Mouse (Mus musculus): ENCODE measurements around the gene Gria4. TPM values are rescaled to one million over a fixed set of nuclear protein-coding genes. Genes with fewer than 3 reads are reported as not detected.

Gene Gria4
- polyA plus RNA-seq, 1 experiment = 58.6 TPM

DNA sequence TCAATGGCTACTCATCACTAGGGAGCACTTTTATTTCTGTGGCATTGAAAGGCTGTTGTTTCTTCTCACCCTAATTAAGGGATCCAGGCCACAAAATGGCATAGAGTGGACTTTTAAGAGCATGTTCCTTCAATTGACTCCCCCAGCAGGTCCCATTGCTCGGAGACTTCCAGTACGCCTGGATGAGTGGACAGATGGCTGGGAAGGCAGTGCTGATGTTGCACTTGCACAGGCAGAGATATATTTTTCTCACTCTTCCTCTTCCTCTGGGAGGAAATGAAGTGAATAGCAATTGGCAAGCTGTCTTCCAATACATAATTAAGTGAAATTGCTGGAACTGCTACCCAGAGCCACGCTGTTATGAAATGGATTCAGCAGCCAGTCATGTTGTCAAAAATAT lies 190.7 kb downstream of the Gria4 start:
- Histone ChIP-seq H3K4me3 (ENCODE audit: insufficient read depth, low read length) (no peak overlapping the region), H3K27ac (ENCODE audit: insufficient read depth, low read length) (no peak overlapping the region)
- TF ChIP-seq POLR2A (IDR thresholded peaks at IDR 0.05; ENCODE audit: extremely low read depth, insufficient read depth, low read length) (no peak), CTCF (IDR thresholded peaks at IDR 0.05; ENCODE audit: extremely low read depth, insufficient read depth, low read length) (no peak)

DNA sequence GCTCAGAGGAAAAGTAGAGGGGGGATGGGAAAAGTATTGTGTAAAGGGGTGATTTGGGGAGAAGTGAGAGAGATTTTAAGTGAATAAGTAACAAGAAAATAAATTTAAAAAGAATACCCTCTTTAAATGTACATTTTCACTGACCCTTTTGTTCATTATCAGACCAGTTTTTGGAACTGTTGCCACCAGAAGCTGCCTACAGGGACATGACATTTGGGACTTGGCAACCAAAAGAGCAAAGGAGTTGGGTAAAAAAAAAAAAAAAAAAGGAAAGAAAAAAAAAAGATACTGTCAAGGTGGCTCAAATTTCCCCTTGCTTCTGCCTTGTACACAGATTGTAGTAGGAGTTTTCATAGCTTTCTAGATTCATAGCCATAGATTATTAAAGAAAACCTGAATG lies 191.8 kb downstream of the Gria4 start:
- no peak overlapping the region for H3K4me3 ChIP-seq (ENCODE audit: insufficient read depth, low read length)
- no peaks in the 10 kb centered on the region for H3K4me1 ChIP-seq (ENCODE audit: control insufficient read depth, insufficient read depth, low read length)
- no peak for TF ChIP-seq CTCF (IDR thresholded peaks at IDR 0.05; ENCODE audit: extremely low read depth, insufficient read depth, low read length)
- TF ChIP-seq POLR2A (IDR thresholded peaks at IDR 0.05; ENCODE audit: extremely low read depth, insufficient read depth, low read length) = no peak
- H3K27ac ChIP-seq (ENCODE audit: insufficient read depth, low read length) = no peak overlapping the region

More for the DNA sequence above, 190.7 kb downstream of the Gria4 start:
- no peaks in the 10 kb centered on the region for H3K4me1 ChIP-seq (ENCODE audit: control insufficient read depth, insufficient read depth, low read length)

DNA sequence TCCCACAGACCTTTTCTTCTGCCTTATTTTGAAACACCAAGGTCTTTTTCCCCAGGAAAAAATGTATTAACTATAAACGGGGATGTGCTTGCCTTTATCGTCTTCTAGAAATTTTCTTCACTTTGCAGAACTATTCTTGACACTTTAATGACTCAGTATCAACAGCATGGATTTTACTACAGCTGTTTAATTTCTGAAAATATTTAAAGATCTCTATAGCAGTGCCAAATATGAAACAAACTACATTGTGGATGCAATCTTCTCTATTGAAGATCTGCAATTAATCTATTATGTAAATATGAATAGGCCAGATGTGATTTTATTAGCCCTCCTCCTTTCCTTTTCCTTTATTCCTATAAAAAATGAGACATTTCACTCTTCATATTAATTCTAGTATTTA lies 194.2 kb downstream of the Gria4 start:
- TF ChIP-seq POLR2A (IDR thresholded peaks at IDR 0.05; ENCODE audit: extremely low read depth, insufficient read depth, low read length) (no peak), CTCF (IDR thresholded peaks at IDR 0.05; ENCODE audit: extremely low read depth, insufficient read depth, low read length) (no peak)
- Histone ChIP-seq H3K27ac (ENCODE audit: insufficient read depth, low read length) (no peak overlapping the region), H3K4me1 (ENCODE audit: control insufficient read depth, insufficient read depth, low read length) (no peaks in the 10 kb centered on the region), H3K4me3 (ENCODE audit: insufficient read depth, low read length) (no peak overlapping the region)

DNA sequence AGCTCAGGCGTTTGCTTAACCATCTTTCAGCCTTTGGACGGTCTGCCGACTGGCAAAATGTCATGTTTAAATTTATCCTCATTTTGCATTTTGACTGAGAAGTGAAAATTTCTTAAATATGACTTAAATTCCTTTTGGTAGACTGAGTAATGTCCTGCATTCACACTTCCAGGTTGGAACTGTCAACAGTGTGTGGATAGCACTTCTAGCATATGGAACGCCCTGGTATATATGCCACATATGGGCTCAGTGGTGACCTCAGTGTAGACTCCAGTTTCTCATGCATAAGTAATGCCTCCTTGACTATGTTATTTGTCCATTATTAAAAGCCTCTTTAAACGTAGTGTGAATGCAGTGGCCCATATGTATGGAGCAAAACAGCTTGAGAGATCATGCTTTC lies 222.4 kb downstream of the Gria4 start:
- H3K27ac ChIP-seq (ENCODE audit: insufficient read depth, low read length) = no peak overlapping the region
- no peaks in the 10 kb centered on the region for H3K4me1 ChIP-seq (ENCODE audit: control insufficient read depth, insufficient read depth, low read length)
- no peak overlapping the region for H3K4me3 ChIP-seq (ENCODE audit: insufficient read depth, low read length)
- no peak for TF ChIP-seq CTCF (IDR thresholded peaks at IDR 0.05; ENCODE audit: extremely low read depth, insufficient read depth, low read length)
- no peak for TF ChIP-seq POLR2A (IDR thresholded peaks at IDR 0.05; ENCODE audit: extremely low read depth, insufficient read depth, low read length)

DNA sequence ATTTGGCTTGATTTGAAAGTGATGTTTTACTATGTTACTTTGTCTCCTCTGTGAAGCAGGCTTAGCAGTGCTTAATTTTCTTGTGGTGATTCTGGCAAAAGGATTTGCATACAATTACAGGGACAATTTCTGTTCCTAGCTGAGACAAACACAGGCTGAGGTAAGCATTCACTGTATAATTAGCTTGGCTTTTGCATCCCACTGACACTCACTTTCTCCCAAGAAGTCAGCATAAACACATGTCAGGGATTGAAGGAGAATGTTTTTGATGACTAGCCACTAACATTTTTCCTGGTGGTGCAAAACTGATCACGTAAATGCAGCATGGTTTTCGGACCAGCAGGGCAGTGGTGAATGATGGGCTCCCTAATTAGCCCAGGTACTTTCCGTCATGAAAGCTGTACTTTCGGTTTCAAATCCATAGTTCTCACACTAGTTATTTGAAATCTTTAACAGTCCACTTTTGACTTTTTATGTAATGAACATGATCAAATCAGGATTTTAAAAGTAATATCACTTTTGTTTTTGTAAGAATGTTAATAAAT lies 240.5 kb downstream of the Gria4 start:
- TF ChIP-seq CTCF (IDR thresholded peaks at IDR 0.05; ENCODE audit: extremely low read depth, insufficient read depth, low read length) (no peak), POLR2A (IDR thresholded peaks at IDR 0.05; ENCODE audit: extremely low read depth, insufficient read depth, low read length) (no peak)
- H3K27ac ChIP-seq (ENCODE audit: insufficient read depth, low read length) = no peak overlapping the region
- H3K4me3 ChIP-seq (ENCODE audit: insufficient read depth, low read length) = no peak overlapping the region
- no peaks in the 10 kb centered on the region for H3K4me1 ChIP-seq (ENCODE audit: control insufficient read depth, insufficient read depth, low read length)

DNA sequence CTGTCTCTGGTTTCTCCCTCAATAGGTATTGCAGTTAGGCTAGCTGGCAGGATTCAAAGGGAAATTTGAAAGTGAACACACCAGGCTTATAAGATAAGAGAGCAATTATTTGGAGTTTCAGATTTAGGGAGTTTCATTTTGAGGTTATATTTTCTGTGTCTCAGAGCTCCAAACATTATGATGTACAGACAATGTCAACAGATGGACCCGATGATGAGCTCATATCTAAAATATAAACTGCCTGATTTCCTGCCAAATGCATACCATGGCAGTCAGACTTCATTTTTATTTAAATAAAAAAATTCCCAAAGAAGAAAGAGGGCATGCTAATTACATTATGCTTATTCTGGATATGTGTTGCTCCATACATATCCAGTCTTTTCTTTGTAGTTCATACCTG lies 256.8 kb downstream of the Gria4 start:
- Histone ChIP-seq H3K4me3 (ENCODE audit: insufficient read depth, low read length) (no peak overlapping the region), H3K27ac (ENCODE audit: insufficient read depth, low read length) (no peak overlapping the region), H3K4me1 (ENCODE audit: control insufficient read depth, insufficient read depth, low read length) (no peaks in the 10 kb centered on the region)
- no peak for TF ChIP-seq CTCF (IDR thresholded peaks at IDR 0.05; ENCODE audit: extremely low read depth, insufficient read depth, low read length)

DNA sequence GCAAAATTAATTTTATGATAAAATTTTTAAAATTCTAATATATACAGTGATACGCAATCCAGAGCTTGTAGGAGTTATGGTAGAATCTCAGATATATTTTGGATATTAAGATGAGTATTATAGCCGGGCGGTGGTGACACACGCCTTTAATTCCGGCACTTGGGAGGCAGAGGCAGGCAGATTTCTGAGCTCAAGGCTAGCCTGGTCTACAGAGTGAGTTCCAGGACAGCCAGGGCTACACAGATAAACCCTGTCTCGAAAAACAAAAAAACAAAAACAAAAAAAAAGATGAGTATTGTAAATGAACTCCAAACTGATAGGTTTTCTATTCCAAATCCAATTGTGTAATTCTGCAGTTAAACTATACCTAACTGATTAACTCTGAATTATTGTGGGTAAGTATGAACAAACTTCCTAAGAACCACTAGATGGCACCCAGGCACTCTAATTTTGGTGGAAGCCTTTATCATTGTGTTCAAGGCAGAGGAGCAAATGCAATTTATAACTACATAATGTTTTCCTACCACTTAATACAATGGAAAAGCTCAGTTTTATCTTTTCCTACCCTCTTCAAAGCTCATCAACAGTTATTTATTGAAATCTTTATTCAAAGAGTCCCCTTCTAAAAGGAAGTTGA lies 259.4 kb downstream of the Gria4 start:
- no peaks in the 10 kb centered on the region for H3K4me1 ChIP-seq (ENCODE audit: control insufficient read depth, insufficient read depth, low read length)
- no peak overlapping the region for H3K27ac ChIP-seq (ENCODE audit: insufficient read depth, low read length)
- no peak for TF ChIP-seq POLR2A (IDR thresholded peaks at IDR 0.05; ENCODE audit: extremely low read depth, insufficient read depth, low read length)
- no peak overlapping the region for H3K4me3 ChIP-seq (ENCODE audit: insufficient read depth, low read length)

DNA sequence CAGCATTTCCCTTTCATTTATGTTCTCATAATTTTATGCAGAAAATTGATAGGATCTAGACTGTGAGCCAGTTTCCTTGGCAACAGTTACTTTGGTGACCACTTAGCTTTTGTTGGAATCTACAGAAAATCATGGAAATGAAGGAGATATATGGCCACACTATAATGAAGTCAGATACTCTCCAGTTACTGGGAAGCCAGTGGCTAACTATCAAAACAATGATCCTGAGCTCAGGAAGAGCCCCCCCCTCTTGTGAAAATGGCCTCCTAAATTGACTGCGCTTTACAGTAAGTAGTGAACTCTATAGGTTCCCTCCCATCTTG lies 281.5 kb downstream of the Gria4 start:
- TF ChIP-seq CTCF (IDR thresholded peaks at IDR 0.05; ENCODE audit: extremely low read depth, insufficient read depth, low read length) = no peak
- no peak for TF ChIP-seq POLR2A (IDR thresholded peaks at IDR 0.05; ENCODE audit: extremely low read depth, insufficient read depth, low read length)
- no peak overlapping the region for H3K4me3 ChIP-seq (ENCODE audit: insufficient read depth, low read length)
- no peak overlapping the region for H3K27ac ChIP-seq (ENCODE audit: insufficient read depth, low read length)
- no peaks in the 10 kb centered on the region; the same call in 1 of the 2 replicates for H3K4me1 ChIP-seq (ENCODE audit: control insufficient read depth, insufficient read depth, low read length)

DNA sequence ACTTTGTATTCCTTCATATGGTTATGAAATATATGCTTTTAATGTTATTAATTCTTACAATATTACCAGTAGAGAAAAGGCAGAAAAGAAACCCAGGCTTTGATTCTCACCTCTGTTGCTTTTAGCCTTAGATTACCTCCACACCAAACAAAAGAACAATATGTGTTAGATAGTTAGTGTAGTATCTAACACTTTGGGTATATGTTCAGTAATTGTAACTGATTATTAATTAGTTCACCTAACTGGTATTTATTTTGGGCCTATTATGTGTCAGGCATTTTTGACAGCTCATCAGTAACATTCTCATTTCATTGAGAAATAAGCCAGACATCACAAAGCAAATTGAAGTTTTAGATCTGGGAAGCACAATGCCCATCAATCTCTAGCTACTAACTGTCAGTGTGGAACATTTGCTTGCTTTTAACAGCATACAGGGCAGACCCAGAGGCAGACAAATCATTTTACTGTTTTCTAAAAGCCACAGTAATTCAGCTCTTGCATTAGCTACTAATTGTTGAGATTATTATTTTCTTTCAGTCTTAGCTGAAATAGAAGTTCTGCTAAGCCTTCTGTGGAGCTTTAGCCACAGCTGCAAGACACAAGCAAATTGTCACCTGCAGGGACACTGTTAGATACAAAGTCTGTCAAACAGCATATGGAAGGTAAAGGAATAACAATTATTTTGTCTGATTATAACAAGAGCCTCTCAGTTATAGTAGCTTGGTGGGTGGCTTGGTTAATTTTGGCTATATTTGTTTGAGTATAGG lies 282.1 kb downstream of the Gria4 start:
- TF ChIP-seq CTCF (IDR thresholded peaks at IDR 0.05; ENCODE audit: extremely low read depth, insufficient read depth, low read length) = no peak
- no peak for TF ChIP-seq POLR2A (IDR thresholded peaks at IDR 0.05; ENCODE audit: extremely low read depth, insufficient read depth, low read length)
- no peak overlapping the region for H3K4me3 ChIP-seq (ENCODE audit: insufficient read depth, low read length)
- no peak overlapping the region for H3K27ac ChIP-seq (ENCODE audit: insufficient read depth, low read length)
- H3K4me1 ChIP-seq (ENCODE audit: control insufficient read depth, insufficient read depth, low read length) = no peaks in the 10 kb centered on the region; the same call in 1 of the 2 replicates

DNA sequence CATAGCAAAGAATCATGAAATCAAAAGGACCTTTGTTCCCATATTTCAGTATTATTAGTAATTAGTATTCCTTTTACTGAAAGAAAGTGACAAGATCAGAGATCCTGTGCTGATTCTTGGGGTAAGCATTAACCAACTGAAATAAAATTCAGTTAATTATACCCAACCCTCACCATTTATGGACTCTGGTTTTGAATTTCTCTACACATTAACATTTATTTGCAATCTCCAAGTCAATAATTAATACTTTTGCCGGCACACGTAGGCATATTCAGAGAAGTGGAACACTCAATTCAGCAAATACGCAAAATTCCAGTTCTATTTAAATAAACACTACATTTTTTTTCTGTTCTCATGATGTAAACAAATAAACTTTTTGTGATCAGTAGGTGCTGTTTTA lies 289.9 kb downstream of the Gria4 start:
- TF ChIP-seq POLR2A (IDR thresholded peaks at IDR 0.05; ENCODE audit: extremely low read depth, insufficient read depth, low read length) (no peak), CTCF (IDR thresholded peaks at IDR 0.05; ENCODE audit: extremely low read depth, insufficient read depth, low read length) (no peak)
- H3K4me1 ChIP-seq (ENCODE audit: control insufficient read depth, insufficient read depth, low read length) = no peaks in the 10 kb centered on the region
- H3K27ac ChIP-seq (ENCODE audit: insufficient read depth, low read length) = no peak overlapping the region
- H3K4me3 ChIP-seq (ENCODE audit: insufficient read depth, low read length) = no peak overlapping the region

All from cortical plate, adult 2 months (tissue).